Mouse (Mus musculus) kidney, adult 2 months (tissue): ENCODE measurements around the gene Nisch. TPM values are rescaled to one million over a fixed set of nuclear protein-coding genes. Genes with fewer than 3 reads are reported as not detected.

ENCODE experiments used
- DNase-seq: peaks from one replicate; pipeline ENCODE4 v3.0.0; 2021
- H3K27ac ChIP-seq: fragments of 200-500 bp; 2 replicates; pipeline ENCODE4 v1.5.1; 2012; ENCODE audit warnings: low read depth, low read length, control low read depth, inconsistent platforms; ENCODE audit not compliant: insufficient read depth
- H3K27me3 ChIP-seq: fragments of 200-500 bp; replicated peaks from 2 replicates; pipeline ENCODE4 v1.6.1; 2012; ENCODE audit warnings: mild to moderate bottlenecking, moderate library complexity, low read length, inconsistent platforms; ENCODE audit not compliant: control insufficient read depth, insufficient read depth
- H3K36me3 ChIP-seq: fragments of 200-500 bp; 2 replicates; pipeline ENCODE4 v1.6.1; 2012; ENCODE audit warnings: mild to moderate bottlenecking, moderate library complexity, low read length, inconsistent platforms; ENCODE audit not compliant: control insufficient read depth, insufficient read depth
- H3K4me1 ChIP-seq: fragments of 200-500 bp; 2 replicates; pipeline ENCODE4 v1.6.1; 2011; ENCODE audit warnings: low read length; ENCODE audit not compliant: control insufficient read depth, insufficient read depth
- H3K4me3 ChIP-seq: fragments of 200-500 bp; 2 replicates; pipeline ENCODE4 v1.5.1; 2011; ENCODE audit warnings: mild to moderate bottlenecking, low read depth, low read length, control low read depth; ENCODE audit not compliant: insufficient read depth
- CTCF ChIP-seq: fragments of 200-500 bp; conservative IDR thresholded peaks from 2 replicates; pipeline ENCODE4 v1.5.1; 2011; ENCODE audit warnings: low read depth, mild to moderate bottlenecking, control low read depth, low read length, moderate library complexity, mixed read lengths; ENCODE audit not compliant: insufficient read depth, insufficient read length
- POLR2A ChIP-seq: fragments of 200-500 bp; IDR thresholded peaks from one replicate; pipeline ENCODE4 v1.6.1; 2011; ENCODE audit warnings: low read depth, low read length, control low read depth
- WGBS: fragments of 180-500 bp; shearing (Covaris S2); methylation state at CpG from one replicate; pipeline ENCODE4 v1.1.7; 2018; 5-methylcytosine and 5-hydroxymethylcytosine counted together
- polyA plus RNA-seq: library from polyadenylated mRNA; depleted of rRNA; stranded (reverse); fragments of >200 nt; gene quantifications from 2 replicates; pipeline ENCODE4 v1.2.3, GENCODE M21; 2012

Nisch gene
- polyA plus RNA-seq, 1 experiment = 244 TPM

DNA sequence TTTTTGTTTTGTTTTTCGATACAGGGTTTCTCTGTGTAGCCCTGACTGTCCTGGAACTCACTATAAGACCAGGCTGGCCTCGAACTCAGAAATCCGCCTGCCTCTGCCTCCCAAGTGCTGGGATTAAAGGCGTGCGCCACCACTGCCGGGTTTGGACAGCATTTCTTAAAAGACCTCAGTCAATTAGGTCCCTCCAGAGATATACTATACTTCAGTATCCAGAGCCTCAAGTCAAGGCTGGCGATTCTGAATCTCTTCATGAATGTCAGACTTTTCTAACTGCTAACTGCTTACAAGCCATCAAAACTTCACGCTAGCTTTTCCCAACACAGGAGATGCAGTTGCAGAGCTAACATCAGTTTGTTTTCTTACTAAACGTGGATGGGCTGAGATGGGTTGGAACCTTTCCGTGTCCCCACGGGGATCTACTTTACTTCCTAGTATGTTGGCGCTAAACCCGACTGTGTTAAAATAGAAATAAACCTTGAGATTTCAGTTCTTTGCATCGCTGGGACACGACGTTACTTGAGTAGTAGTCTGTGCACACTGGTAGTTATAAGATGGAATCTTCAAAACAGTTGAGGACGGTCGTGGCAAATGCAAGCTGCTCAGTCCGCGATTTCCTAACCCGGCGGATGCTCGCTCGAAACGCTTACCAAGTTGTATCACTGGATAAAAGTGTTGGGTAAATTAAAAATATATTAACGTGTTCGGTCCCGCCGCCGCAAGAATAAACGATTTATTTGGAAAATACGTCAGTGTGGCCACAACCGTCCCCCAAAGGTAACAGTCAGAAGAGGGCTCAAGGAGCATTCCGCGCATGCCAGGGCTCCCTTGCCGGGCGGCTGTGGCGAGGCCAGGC lies 33.7 kb upstream of the Nisch start:
- 13% methylated on average over 38 of the region's 38 CpGs for whole genome bisulfite sequencing
- no peak for TF ChIP-seq POLR2A
- TF ChIP-seq CTCF = no peak
- H3K27ac ChIP-seq = peak overlapping the region; percentile 99

DNA sequence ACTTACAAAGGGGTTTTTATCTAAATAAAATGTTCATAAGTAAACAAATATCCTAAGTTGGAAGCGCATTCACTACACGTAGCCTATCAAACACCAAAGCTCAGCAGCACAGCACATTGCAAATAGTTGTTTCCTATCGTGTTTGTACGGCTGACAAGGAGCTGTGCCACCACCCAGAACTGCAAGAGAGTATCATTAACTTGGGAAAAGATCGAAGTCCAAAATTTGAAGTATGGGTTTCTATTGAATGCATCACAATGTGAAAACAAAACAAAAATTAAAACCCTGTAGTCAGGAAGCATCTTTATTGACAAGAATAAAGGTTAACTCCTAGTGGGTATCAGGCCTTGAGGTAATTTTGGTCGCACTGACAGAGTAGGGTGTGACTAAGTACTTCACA lies 31.6 kb upstream of the Nisch start:
- TF ChIP-seq POLR2A = no peak
- TF ChIP-seq CTCF = no peak
- Histone ChIP-seq H3K4me3 (no peak overlapping the region), H3K4me1 (peaks cover 9% of the 10 kb centered on the region; the same call in 1 of the 2 replicates), H3K36me3 (no peaks in the 10 kb centered on the region), H3K27ac (peak overlapping the region; percentile 67), H3K27me3 (no peaks in the 10 kb centered on the region)
- WGBS = 70% methylated on average over 6 of the region's 6 CpGs
- DNase-seq = peak; percentile 54

More for the DNA sequence above, 33.7 kb upstream of the Nisch start:
- Histone ChIP-seq H3K27me3 (no peaks in the 10 kb centered on the region), H3K4me1 (peaks cover 9% of the 10 kb centered on the region; the same call in 1 of the 2 replicates), H3K36me3 (peaks cover 4% of the 10 kb centered on the region; the same call in 1 of the 2 replicates), H3K4me3 (peak overlapping the region; percentile 98)
- DNase-seq = no peak

DNA sequence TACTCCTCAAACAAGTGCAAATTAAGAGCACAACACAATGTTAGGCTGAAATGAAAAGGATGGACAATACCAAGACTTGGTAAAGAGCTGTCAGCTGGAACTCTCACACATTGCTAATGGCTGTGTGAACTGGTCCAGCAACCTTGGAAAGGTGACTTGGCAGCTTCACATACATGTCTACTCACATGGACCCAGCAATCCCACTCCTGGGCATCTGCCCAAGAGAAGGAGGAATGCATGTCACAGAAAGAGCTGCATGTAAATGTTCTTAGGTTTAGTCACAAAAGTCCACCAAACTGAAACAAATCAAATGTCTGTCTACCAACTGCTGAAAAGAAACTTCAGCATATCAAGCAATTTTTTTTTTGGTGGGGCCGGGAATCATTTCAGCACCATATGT lies 29.2 kb upstream of the Nisch start:
- Histone ChIP-seq H3K4me3 (no peak overlapping the region), H3K36me3 (no peaks in the 10 kb centered on the region), H3K4me1 (peaks cover 6% of the 10 kb centered on the region; the same call in 1 of the 2 replicates), H3K27me3 (no peaks in the 10 kb centered on the region), H3K27ac (no peak overlapping the region)
- DNase-seq = no peak
- WGBS = 85% methylated on average over 1 of the region's 1 CpGs
- TF ChIP-seq CTCF (no peak), POLR2A (no peak)

DNA sequence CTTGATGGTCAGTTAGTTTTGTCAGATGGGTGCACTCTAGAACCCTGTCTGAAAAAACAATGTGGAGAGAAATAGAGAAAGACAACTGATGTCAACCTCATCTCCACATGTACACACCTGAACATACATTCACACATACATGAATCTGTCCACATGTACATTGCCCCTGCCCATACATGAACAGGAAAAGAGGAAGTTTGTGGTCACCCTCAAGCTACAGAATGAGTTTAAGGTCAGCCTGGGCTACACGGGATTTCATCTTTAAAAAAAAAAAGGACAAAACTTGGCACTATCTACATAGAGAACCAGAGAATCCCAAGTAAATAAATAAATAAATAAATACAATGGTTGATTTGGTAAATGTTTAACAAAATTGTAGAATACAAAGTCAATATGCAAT lies 28.0 kb upstream of the Nisch start:
- H3K4me1 ChIP-seq = peaks cover 3% of the 10 kb centered on the region; the same call in 1 of the 2 replicates
- WGBS = 75% methylated on average over 1 of the region's 1 CpGs
- no peaks in the 10 kb centered on the region for H3K36me3 ChIP-seq

DNA sequence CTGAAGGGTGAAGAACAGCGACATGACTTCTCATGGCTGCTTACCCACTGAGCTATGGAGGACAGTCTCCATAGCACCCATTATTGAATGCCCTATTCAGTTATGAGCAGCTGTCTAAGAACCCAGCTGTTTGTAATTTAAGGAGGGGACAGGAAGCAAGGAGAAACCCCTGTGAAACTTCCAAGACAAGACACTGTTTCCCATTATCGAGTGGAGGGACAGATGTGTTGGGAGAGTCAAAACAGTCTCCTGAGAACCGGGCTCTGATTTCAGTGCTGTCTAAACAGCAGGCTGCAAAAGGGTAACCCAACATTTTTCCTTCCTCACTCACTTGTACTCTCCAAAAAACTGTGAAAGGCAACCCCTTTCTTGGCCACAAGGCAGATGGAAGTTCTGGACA lies 23.8 kb upstream of the Nisch start:
- H3K4me1 ChIP-seq = no peaks in the 10 kb centered on the region
- no peak overlapping the region for H3K4me3 ChIP-seq
- no peaks in the 10 kb centered on the region for H3K27me3 ChIP-seq
- DNase-seq = no peak
- no peaks in the 10 kb centered on the region for H3K36me3 ChIP-seq
- no peak overlapping the region for H3K27ac ChIP-seq
- TF ChIP-seq CTCF = no peak
- no peak for TF ChIP-seq POLR2A
- 57% methylated on average over 3 of the region's 3 CpGs for WGBS

More for the DNA sequence above, 28.0 kb upstream of the Nisch start:
- no peak overlapping the region for H3K4me3 ChIP-seq
- TF ChIP-seq CTCF = no peak
- TF ChIP-seq POLR2A = no peak
- H3K27ac ChIP-seq = no peak overlapping the region
- DNase-seq = no peak
- H3K27me3 ChIP-seq = no peaks in the 10 kb centered on the region

DNA sequence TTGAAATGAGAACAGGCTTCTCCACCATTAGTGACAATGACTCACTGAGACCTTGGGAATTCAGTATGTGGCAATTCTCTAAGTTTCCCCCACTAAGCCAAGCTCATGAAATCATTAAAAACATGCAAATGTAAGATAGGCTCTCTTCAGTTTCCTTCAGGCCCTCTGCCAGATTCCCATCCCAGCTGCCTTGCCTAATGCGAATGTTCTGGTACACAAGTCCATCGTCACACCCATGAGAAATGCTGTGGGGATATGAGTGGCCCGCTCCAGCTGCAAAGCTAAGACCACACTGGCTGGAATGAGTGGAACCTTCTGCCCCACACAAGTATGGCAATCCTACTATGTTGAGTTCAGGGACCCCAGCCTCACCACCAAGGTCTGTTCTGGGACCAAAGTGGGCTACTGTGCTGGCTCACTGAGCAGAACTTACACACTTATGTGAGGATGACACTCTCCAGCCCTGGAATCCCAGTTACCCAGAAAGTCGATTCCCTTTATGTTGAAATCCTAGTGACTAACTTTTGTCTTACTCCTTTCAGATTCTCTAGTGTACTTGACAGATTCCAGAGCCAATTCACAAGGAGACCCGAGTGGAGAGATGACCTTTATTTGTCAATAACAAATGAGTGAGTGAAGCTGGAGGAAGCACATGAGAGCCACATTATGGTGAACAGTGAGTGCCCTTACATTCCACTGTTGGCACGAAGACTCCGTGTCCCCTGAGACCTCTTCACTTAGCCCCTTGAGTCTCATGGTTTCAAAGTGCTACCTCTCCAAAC lies 20.5 kb upstream of the Nisch start:
- no peaks in the 10 kb centered on the region for H3K4me1 ChIP-seq
- DNase-seq = no peak
- TF ChIP-seq CTCF (no peak), POLR2A (no peak)
- WGBS = 84% methylated on average over 7 of the region's 7 CpGs
- H3K4me3 ChIP-seq = no peak overlapping the region
- H3K27ac ChIP-seq = no peak overlapping the region
- H3K36me3 ChIP-seq = no peaks in the 10 kb centered on the region
- H3K27me3 ChIP-seq = no peaks in the 10 kb centered on the region
